Mouse (Mus musculus) thymus, adult 18-20 months (tissue): ENCODE results near the gene Pik3ap1.

ENCODE experiments used
- DNase-seq, 2 experiments: peaks; one replicate each; pipeline ENCODE4 v3.0.0; 2022; ENCODE audit warnings: mixed read lengths in 2 of 2

Gene Pik3ap1

DNA sequence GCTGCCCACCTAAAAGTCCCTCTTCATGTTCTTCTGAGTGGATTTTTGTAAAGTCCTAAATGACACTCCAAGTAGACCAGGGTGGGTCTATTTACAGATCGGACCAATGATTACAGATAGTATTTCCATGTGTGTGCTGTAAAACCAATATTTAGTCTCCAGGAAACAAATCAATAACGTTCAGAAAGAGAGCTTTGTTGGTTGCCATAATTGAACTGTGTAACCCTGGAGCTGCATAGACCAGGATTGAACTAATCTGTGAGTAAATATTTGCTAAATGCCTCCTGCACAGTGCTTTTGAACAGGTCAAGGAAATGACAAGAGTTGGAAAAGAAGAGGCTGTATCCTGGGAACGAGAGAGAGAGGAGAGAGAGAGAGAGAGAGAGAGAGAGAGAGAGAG, 109.3 kb downstream of the Pik3ap1 start:
- DNase-seq: no peak

DNA sequence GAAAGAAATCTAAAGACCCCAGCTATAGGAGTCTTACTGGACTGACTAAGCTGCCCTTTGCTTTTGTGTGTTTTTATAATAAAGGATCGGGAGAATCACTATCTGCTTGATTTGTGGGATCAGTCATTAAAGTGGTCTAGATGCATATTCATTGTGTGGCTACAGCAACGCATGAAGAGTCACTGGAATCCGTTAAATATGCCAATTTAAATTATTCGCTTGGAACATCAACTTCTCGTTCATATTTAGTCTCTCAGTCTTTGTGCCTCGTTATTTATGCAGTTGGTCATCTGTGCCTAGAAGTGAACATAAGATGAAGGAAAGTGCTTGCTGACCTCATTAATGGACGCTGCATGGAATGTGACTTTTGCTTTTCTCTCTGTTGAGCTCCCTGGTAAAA, 114.0 kb downstream of the Pik3ap1 start:
- DNase-seq: no peak

DNA sequence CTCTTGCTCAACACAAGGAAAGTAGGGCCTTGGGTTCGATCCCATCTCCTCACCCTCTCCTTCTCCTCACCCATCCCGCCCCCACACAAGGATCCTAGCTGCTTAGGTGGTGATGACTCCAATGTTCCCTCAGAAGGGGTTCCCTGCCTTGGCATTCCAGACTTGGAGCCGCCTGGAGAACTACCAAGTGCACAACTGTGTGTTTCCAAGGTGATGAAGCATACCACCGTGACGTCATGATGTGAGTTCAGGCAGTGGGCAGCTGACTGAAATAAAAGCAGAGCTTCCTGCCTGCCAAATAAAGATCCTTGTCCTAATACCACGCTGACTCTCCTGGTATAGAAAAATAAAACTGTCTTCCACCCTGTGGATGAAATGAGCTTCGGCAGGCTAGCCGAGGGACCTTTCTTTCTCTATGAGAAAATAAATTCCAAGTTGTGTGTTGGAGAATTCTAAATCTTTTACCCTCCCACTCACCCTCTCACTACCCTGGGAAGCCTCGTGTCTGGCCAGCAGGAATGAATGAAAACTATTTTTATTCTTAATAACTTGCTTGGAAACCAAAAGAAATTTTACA, 114.7 kb downstream of the Pik3ap1 start:
- DNase-seq: no peak

DNA sequence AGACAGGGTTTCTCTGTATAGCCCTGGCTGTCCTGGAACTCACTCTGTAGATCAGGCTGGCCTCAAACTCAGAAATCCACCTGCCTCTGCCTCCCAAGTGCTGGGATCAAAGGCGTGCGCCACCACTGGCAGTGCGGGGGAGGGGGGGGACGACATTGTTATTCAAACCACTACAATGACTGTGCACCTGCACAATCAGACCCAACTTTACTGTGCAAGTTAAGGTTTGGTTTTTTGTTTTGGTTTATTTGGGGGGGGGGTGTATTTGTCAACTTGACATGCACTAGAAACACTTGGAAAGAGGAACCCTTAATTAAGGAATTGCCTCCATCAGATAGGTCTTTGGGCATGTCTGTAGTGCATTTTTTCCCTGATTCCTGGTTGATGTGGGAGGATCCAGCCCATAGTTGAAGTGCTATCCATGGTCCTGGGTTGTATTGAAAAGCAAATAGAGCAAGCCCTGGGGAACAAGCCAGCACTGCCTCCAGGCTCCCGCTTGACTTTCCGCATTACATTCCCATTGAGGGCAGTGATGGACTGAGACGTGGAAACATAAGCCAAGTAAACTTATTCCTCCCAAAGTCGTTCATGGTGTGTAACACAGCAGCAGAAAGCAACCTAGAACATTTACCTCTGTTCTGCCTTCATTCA, 118.5 kb downstream of the Pik3ap1 start:
- no peak for DNase-seq

DNA sequence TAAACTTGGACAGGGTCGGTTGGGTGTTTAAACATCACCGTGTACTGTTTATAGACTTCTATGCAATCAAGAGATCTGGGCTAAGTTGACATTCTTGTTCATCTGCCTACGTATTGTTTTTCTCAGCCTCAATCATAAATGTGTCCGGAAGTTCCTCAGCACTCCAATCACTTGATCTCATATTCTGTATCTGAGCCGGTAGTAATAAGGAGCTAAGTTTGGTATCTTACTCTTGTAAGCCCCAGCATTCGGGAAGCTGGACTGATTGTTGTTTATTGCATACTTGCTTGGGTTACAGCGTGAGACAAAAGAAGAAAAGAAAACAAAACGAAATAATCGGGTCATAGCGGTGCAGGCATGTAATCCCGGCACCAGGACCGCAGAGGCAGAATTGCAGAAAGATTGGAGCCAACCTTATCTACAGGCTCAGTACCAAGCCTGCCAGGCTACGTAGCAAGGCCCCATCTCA, 120.5 kb downstream of the Pik3ap1 start:
- DNase-seq: no peak

DNA sequence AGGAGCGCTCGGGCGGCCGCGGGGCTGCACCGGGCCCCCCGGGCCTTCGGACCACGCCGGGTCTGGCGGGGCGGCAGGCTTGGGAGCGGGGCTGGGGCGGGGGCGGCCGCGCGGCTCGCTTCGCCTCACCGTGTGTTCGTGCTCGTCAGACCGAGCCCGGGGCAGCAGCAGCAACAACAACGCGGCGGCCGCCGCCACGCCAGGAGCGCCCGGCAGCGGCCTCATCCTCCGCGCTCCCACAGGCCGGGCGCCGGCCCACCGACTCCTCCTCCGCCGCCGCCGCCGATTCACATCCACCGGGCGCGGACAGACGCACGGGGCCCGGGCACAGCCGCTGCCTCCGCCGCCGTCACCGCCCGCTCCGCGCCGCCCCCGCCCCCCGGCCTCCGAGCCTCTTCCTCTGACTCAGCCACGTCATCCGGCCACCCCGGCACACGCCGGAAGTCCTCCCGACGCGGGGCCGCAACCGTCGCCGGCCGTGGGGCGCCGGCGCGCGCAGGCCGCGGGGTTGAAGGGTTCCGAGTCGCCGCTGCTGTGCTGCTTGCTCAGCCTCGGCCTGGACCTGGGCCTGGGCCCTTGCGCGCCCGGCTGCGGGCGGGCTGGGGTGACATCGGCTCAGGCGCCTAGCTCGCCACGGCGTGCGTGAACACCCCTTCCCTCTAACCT, 121.1 kb downstream of the Pik3ap1 start, which contains the start of gene Tm9sf3:
Gene Tm9sf3, minus strand, starts transcription at position 368 of the 666 bp plus-strand sequence.
- DNase-seq: peak; percentile 74 to 79

DNA sequence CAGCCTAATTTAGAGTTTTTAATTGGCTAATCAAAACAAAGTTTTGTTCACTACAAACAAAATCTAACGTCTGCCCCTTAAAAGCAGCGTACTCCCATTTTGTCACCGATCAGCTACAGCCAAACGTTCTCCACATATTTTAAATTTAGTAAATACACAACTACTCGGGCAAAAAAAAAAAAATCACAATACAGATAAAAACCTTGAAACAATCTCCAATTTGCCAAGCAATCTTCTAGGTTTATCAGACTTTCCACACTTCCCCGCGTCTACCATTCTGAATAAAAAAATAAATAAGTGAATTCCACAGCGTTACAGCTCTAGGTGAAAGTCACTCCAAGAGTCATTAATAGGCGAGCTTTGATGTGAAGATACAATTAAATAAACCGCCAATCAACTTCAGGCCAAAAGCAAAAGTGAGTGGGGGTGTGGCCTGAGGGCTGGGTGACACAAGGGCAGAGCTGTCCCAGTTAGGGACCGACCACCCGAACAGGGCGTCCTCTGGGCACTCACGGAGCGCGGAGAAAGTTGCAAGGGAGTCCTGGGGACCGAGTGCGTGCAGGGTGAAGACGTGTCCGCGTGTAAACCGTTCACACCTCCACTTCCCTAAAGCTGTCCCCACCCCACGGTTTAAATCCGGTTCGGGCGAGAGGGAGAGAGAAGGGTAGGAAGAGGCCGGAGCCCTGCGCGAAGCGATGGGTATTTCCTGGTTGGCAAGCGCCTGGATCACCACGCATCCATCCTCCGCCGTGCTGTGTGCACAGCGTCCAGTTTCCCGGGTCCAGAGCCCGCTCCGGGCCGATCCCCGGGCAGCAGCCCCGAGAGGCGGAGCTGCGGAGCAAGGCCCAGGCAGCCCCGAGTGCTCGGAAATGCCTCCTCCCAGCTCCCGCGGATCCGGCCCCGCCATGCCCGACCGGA, 121.9 kb downstream of the Pik3ap1 start:
- peak; percentile 52 to 57 for DNase-seq

DNA sequence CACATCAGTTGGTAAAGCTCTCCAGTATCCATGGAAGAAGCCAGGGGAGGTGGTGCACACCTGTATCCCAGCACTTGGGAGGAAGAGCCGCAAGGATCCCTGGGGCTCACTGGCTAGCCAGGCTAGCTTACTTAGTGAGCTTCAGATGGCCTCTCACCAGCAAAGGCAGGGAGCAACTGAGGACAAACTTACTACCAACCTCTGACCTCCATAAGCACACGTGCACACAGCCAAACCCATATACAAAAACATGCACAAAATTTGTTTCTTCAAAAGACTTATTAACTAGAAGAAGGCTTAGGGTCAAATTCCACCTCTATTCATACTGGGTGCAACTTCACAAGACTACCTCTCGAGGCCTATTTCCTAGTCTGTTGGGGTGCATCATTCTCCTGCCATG, 124.2 kb downstream of the Pik3ap1 start:
- DNase-seq: no peak

DNA sequence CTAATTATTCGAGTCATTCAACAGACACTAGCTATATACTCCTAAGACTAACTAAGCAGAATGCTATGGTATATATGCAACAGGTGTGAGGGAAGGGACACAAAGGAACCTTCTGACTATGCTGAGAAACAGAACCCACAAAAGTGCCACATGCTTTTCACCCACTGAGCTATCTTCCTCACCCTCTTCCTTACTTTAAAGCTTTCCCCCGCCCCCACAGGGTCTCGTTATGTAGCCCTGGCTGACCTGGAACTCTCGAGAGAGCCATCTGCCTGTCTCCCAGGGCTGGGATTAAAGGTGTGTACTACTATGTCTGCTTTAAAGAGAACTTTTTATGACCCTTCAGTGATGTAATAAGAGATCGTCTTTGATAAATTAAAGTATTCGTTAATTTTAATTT, 125.6 kb downstream of the Pik3ap1 start:
- no peak for DNase-seq

DNA sequence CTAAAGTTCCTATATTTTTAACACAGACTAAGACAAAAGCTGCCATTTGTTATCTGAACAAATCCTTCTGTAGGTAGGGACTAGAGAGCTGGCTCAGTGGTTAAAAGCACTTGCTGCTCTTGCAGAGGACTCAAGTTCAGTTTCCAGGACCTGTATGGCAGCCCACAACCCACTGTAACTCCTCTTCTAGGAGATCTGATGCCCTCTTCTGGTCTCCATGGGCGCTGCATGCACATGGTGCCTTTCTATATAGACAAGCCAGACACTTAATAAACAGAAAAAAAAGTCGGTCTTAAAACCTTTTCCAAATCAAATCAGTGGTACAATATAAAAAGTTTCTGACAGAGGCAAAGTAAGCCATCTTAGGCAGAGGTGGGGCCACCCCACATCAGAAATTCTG, 126.2 kb downstream of the Pik3ap1 start:
- DNase-seq: peak; percentile 21 to 35

DNA sequence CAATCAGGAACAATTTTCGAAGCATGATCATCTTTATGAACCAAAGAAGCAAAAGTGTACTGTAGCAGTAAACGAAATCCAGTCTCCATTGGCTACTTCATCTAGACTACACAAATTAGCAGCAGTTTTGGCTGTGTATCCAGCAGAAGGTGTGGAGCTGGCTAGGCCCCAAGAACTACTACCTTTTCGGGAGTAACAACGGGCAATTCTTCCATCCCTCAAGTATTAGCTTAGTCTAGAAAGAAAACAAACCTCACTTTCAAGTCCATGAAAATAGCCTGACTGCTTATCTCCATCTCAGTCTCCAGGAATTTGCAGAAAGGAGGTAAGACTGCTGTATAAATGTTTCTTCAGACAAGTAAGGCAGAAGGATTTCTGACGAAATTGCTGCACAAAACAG, 130.3 kb downstream of the Pik3ap1 start:
- no peak for DNase-seq

DNA sequence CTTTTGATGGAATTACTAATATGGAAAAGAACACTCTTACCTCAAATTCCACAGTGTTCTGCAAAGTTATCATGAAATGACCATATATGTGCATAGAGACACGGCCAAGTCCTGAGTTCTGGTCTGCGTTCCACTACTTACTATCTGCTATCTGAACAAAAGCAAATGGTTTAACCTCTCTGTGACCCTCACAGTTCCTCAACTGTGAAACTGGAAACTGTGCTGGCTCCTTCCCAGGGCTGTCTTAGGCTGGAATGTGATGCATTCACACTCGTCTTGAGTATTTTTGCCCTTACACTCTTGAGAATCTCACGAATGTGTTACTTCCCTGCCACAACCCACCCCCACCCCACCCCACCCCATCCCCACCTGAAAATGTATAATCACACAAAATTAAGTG, 135.9 kb downstream of the Pik3ap1 start:
- DNase-seq: no peak

DNA sequence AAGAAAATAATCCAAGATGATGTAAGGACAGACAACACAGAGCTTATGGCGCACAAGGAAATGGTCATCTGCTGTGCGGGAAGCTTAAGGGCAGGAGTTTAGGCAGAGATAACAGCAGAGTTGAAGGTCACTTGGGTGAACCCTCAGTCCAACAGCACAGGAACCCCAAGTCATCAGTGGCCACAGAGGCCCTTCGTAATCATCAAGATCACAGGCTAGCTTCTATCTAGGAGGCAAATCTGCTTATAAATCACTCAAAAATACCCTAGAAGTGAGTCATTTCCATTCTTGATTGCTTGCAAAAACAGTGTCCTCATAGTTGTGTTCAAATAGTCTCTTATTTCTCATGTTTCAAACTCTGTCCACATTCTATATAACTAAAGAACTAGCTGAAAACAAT, 136.6 kb downstream of the Pik3ap1 start:
- DNase-seq: no peak

DNA sequence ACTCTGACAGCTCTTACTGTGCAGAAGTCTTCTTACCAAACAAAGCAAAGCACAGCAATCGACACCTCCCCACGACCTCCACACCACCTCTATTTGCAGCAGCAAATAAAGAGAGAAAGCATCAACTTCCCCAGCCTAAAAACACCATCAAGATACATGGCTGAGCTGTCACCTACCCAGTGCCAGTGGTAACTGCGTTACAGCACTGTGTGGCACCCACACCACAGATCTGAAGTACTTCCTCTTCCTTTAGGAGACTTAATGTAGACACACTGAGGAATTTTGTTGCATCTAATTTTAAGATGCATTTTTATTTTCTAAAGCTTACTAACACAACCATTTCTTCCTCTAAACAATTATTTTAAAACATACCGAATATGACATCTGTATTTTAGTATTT, 138.6 kb downstream of the Pik3ap1 start:
- DNase-seq: no peak

DNA sequence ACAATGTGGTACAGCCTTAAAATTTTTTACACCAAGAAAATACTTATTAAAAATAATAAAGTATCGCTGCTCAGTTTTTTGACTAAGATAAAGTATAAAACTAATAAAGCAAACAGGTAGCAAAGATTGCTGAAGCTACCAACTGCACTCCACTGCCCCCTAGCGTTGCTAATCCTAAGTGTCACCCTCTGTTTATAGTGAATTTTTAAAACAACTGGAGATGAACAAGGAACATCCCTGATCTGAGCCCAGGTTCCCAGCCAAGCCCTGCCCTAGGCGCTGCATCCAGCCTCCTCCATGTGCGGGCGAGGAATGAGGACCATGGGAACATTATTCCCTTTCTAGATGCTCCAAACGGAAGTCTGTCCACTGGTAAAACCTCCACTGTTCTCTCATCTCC, 140.3 kb downstream of the Pik3ap1 start:
- DNase-seq: no peak

DNA sequence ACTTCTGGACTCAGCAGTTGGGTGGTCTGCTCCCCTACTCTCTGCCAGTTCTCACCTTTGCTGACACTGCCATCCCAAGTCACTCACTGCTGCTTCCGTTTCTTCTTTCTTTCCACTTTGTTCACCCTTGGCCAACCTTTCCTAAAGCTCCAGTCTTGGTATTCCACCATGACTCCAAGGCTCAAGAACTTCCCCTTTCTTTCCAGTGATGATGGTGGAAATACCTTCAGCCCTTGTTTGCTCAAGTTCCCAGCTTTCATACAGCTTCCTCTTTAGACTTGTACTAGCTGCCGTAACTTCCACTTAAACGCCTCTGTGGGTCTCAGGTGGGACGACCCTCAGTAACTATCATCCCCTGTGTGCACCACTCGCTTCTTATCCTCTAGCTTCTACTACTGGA, 142.9 kb downstream of the Pik3ap1 start:
- DNase-seq: no peak

DNA sequence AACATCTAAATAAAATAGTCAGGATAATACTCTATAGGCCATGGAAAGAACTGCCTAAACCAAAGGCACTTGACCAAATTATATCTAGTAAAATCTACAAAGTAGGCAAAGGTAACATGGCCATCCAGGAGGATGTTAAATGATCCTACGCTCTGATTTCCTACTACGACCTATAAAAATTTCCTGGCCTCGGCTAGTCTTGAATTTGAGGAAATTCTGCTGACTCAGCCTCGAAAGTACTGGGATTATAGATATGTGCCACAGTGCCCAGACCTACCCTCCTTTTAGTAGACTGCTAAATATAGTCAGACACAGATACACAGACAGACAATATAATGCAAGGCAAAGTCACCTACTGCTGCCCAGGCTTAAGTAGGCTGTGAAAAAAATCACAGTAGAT, 151.2 kb downstream of the Pik3ap1 start:
- DNase-seq: no peak
